Mouse (Mus musculus) CH12.LX (cell line): ENCODE data around the gene Jup. TPM values are rescaled to one million over a fixed set of nuclear protein-coding genes. Genes with fewer than 3 reads are reported as not detected.
"Not testable (repeated sequence)": the region's sequence is repeated elsewhere in the genome, so short reads cannot be mapped to it uniquely, and the experiment has no call there.

Experiments used
- DNase-seq: peaks from one replicate; pipeline ENCODE4 v3.0.0-alpha.2; 2013; ENCODE audit errors: extremely low read depth
- H3K27ac ChIP-seq: 2 replicates; pipeline ENCODE4 v1.5.1; 2012; ENCODE audit warnings: low read depth, mild to moderate bottlenecking, control low read depth, moderate library complexity; ENCODE audit not compliant: insufficient read depth
- H3K27me3 ChIP-seq: replicated peaks from 2 replicates; pipeline ENCODE3; 2012; ENCODE audit warnings: inconsistent platforms
- H3K36me3 ChIP-seq, 2 experiments: replicated peaks in 1 of 2; 2 replicates each; pipeline versions ENCODE3 to v1.6.1; 2012; ENCODE audit warnings: inconsistent platforms in 1 of 2, low read length in 1 of 2, mild to moderate bottlenecking in 1 of 2, mixed read lengths in 1 of 2, moderate library complexity in 1 of 2; ENCODE audit not compliant: control insufficient read depth in 1 of 2, insufficient read depth in 1 of 2
- H3K4me1 ChIP-seq, 2 experiments: 2 replicates each; pipeline ENCODE4 v1.6.1; 2012; ENCODE audit warnings: inconsistent platforms in 1 of 2, moderate library complexity in 1 of 2; ENCODE audit not compliant: insufficient read depth in 2 of 2, control insufficient read depth in 1 of 2
- H3K4me2 ChIP-seq: 2 replicates; pipeline ENCODE4 v1.6.1; 2012; ENCODE audit warnings: low read depth, mild to moderate bottlenecking, control low read depth; ENCODE audit not compliant: poor library complexity, insufficient read depth, severe bottlenecking
- H3K4me3 ChIP-seq, 3 experiments: fragments of 150-350 bp in 1 of 3; sonication (generic) in 1 of 3; replicated peaks in 1 of 3; 2 replicates each; pipeline versions ENCODE3 to v1.5.1; 2011 to 2012; ENCODE audit warnings: low read depth in 2 of 3, low read length in 2 of 3, mild to moderate bottlenecking in 2 of 3, moderate library complexity in 2 of 3, control low read depth in 1 of 3, improper control_type of control experiment in 1 of 3, inconsistent platforms in 1 of 3, mixed read lengths in 1 of 3; ENCODE audit not compliant: poor library complexity in 1 of 3
- H3K79me2 ChIP-seq: replicated peaks from 2 replicates; pipeline ENCODE4 v1.6.1; 2012; ENCODE audit warnings: mild to moderate bottlenecking, moderate library complexity; ENCODE audit not compliant: control insufficient read depth, poor library complexity, insufficient read depth, severe bottlenecking; ENCODE audit errors: extremely low read depth
- H3K9ac ChIP-seq: 2 replicates; pipeline ENCODE4 v1.6.1; 2012; ENCODE audit warnings: low read depth, mild to moderate bottlenecking, control low read depth, moderate library complexity; ENCODE audit not compliant: insufficient read depth
- H3K9me3 ChIP-seq: replicated peaks from 2 replicates; pipeline ENCODE3; 2012; ENCODE audit warnings: low read length, inconsistent platforms, mixed read lengths
- CHD1 ChIP-seq: IDR thresholded peaks from 2 replicates; pipeline ENCODE4 v1.6.1; 2012; ENCODE audit warnings: low read depth, low read length, improper control_type of control experiment, inconsistent platforms
- CHD2 ChIP-seq: IDR thresholded peaks from 2 replicates; pipeline ENCODE4 v1.6.1; 2011; ENCODE audit warnings: low read length, improper control_type of control experiment
- E2F4 ChIP-seq: IDR thresholded peaks from 2 replicates; pipeline ENCODE4 v1.6.1; 2011; ENCODE audit warnings: low read depth, low read length, improper control_type of control experiment; ENCODE audit not compliant: insufficient replicate concordance
- ELF1 ChIP-seq: IDR thresholded peaks from 2 replicates; pipeline ENCODE4 v1.6.1; 2014; ENCODE audit warnings: low read depth, mild to moderate bottlenecking, inconsistent platforms, low read length, improper control_type of control experiment
- EP300 ChIP-seq: IDR thresholded peaks from 2 replicates; pipeline ENCODE4 v1.6.1; 2011; ENCODE audit warnings: low read length, improper control_type of control experiment
- GABPA ChIP-seq: IDR thresholded peaks from 2 replicates; pipeline ENCODE4 v1.6.1; 2012; ENCODE audit warnings: low read depth, low read length, improper control_type of control experiment, inconsistent platforms; ENCODE audit not compliant: insufficient replicate concordance
- IRF4 ChIP-seq: IDR thresholded peaks from 2 replicates; pipeline ENCODE4 v1.6.1; 2014; ENCODE audit warnings: low read depth, mild to moderate bottlenecking, inconsistent platforms, low read length, improper control_type of control experiment
- JUND ChIP-seq: conservative IDR thresholded peaks from 2 replicates; pipeline ENCODE4 v1.6.1; 2011; ENCODE audit warnings: low read depth, low read length, improper control_type of control experiment
- KAT2A ChIP-seq: IDR thresholded peaks from 2 replicates; pipeline ENCODE4 v1.6.1; 2012; ENCODE audit warnings: low read length, improper control_type of control experiment, inconsistent platforms; ENCODE audit not compliant: insufficient replicate concordance
- MAFK ChIP-seq: IDR thresholded peaks from 2 replicates; pipeline ENCODE4 v1.6.1; 2011; ENCODE audit warnings: low read length, improper control_type of control experiment; ENCODE audit not compliant: insufficient replicate concordance
- MAZ ChIP-seq: IDR thresholded peaks from 2 replicates; pipeline ENCODE4 v1.6.1; 2012; ENCODE audit warnings: low read depth, mild to moderate bottlenecking, inconsistent platforms, low read length, improper control_type of control experiment, moderate library complexity
- MXI1 ChIP-seq: IDR thresholded peaks from 2 replicates; pipeline ENCODE4 v1.6.1; 2011; ENCODE audit warnings: mild to moderate bottlenecking, low read depth, low read length, improper control_type of control experiment
- NELFE ChIP-seq: IDR thresholded peaks from 2 replicates; pipeline ENCODE4 v1.6.1; 2011; ENCODE audit warnings: low read depth, low read length, improper control_type of control experiment
- NRF1 ChIP-seq: IDR thresholded peaks from 2 replicates; pipeline ENCODE4 v1.6.1; 2014; ENCODE audit warnings: low read depth, mild to moderate bottlenecking, inconsistent platforms, low read length, improper control_type of control experiment, moderate library complexity
- PAX5 ChIP-seq: IDR thresholded peaks from 2 replicates; pipeline ENCODE4 v1.6.1; 2012; ENCODE audit warnings: low read length, inconsistent platforms, mixed read lengths
- POLR2A ChIP-seq: IDR thresholded peaks from 2 replicates; pipeline ENCODE4 v1.6.1; 2011; ENCODE audit warnings: low read depth, mild to moderate bottlenecking, improper control_type of control experiment, low read length
- POLR2AphosphoS2 ChIP-seq: IDR thresholded peaks from 2 replicates; pipeline ENCODE4 v1.6.1; 2011; ENCODE audit warnings: low read depth, low read length, improper control_type of control experiment
- RAD21 ChIP-seq: IDR thresholded peaks from 2 replicates; pipeline ENCODE4 v1.6.1; 2011; ENCODE audit warnings: low read depth, mild to moderate bottlenecking, low read length, improper control_type of control experiment, moderate library complexity
- SIN3A ChIP-seq: IDR thresholded peaks from 2 replicates; pipeline ENCODE4 v1.6.1; 2012; ENCODE audit warnings: low read length, improper control_type of control experiment, inconsistent platforms
- UBTF ChIP-seq: IDR thresholded peaks from 2 replicates; pipeline ENCODE4 v1.6.1; 2012; ENCODE audit warnings: low read depth, mild to moderate bottlenecking, inconsistent platforms, low read length, improper control_type of control experiment, moderate library complexity
- USF1 ChIP-seq: IDR thresholded peaks from 2 replicates; pipeline ENCODE4 v1.6.1; 2014; ENCODE audit warnings: low read depth, mild to moderate bottlenecking, inconsistent platforms, low read length, improper control_type of control experiment
- USF2 ChIP-seq: conservative IDR thresholded peaks from 2 replicates; pipeline ENCODE4 v1.6.1; 2011; ENCODE audit warnings: low read depth, low read length, improper control_type of control experiment
- ZC3H11A ChIP-seq: IDR thresholded peaks from 2 replicates; pipeline ENCODE4 v1.6.1; 2012; ENCODE audit warnings: low read depth, mild to moderate bottlenecking, inconsistent platforms, low read length, improper control_type of control experiment
- ZKSCAN1 ChIP-seq: IDR thresholded peaks from 2 replicates; pipeline ENCODE4 v1.6.1; 2012; ENCODE audit warnings: low read depth, inconsistent platforms, low read length, improper control_type of control experiment, borderline replicate concordance
- ZMIZ1 ChIP-seq: IDR thresholded peaks from 2 replicates; pipeline ENCODE4 v1.6.1; 2012; ENCODE audit warnings: low read depth, mild to moderate bottlenecking, inconsistent platforms, low read length, improper control_type of control experiment
- ZNF384 ChIP-seq: IDR thresholded peaks from 2 replicates; pipeline ENCODE4 v1.6.1; 2012; ENCODE audit warnings: low read depth, low read length, improper control_type of control experiment, inconsistent platforms
- dilution Hi-C: fragments of 300-500 bp; cut with MboI; formaldehyde crosslinking; loops from 2 replicates; pipeline ENCODE4 v1.14.3; 2020; ENCODE audit warnings: low sequenced_read_pairs; ENCODE audit not compliant: extremely low pct_unique_long_range_greater_than_20kb, extremely low pct_ligation_motif_present
- in situ Hi-C: fragments of 300-500 bp; cut with MboI; formaldehyde crosslinking; loops from 3 replicates; pipeline ENCODE4 v1.14.3; 2019; ENCODE audit warnings: low sequenced_read_pairs, low pct_ligation_motif_present, low pct_unique_long_range_greater_than_20kb, mixed read lengths
- polyA plus RNA-seq: library from polyadenylated mRNA; unstranded; fragments of >175 nt; gene quantifications from 2 replicates; pipeline ENCODE4 v1.2.1, GENCODE M21; 2012; ENCODE audit warnings: low read depth; ENCODE audit not compliant: insufficient read length
- total RNA-seq, 2 experiments: library from RNA; depleted of rRNA; stranded (reverse); fragments of 300-350 nt in 1 of 2; fragments of >200 nt in 1 of 2; gene quantifications; 2 replicates each; pipeline ENCODE4 v1.2.3; 2012 to 2014

The Jup gene
- total and polyA plus RNA-seq, 3 experiments = 0.68 to 1.4 (median 1.1) TPM

GRCm38 (mm10) chr11:100322591-100323258, 74.8 kb downstream of the Jup start:
- peaks cover 20 to 23% of the 10 kb centered on the region in 2 experiments for H3K36me3 ChIP-seq
- peaks cover 19% of the 10 kb centered on the region for H3K79me2 ChIP-seq
- peak overlapping the region in 1 of 3 experiments; percentile 39 for H3K4me3 ChIP-seq
- no peaks in the 10 kb centered on the region for H3K9me3 ChIP-seq
- no peak overlapping the region for H3K27ac ChIP-seq
- dilution Hi-C loops = no loop called here
- H3K27me3 ChIP-seq = no peaks in the 10 kb centered on the region
- no peak for DNase-seq
- TF ChIP-seq IRF4 = no peak
- peak; percentile 20; the same call in 1 of the 2 replicates for TF ChIP-seq POLR2A
- TF ChIP-seq MXI1 = no peak
- TF ChIP-seq ZKSCAN1 = no peak
- no peak for TF ChIP-seq E2F4
- no peak for TF ChIP-seq NRF1
- TF ChIP-seq USF2 = no peak; the same call in 1 of the 2 replicates
- no peak for TF ChIP-seq JUND
- TF ChIP-seq SIN3A = no peak
- no peak for TF ChIP-seq KAT2A
- TF ChIP-seq MAFK = no peak
- peak; percentile 38; the same call in 1 of the 2 replicates for TF ChIP-seq ELF1
- TF ChIP-seq CHD1 = no peak
- TF ChIP-seq ZNF384 = peak; percentile 82
- TF ChIP-seq ZC3H11A = no peak
- TF ChIP-seq UBTF = no peak
- TF ChIP-seq CHD2 = peak; percentile 70; the same call in 1 of the 2 replicates
- no peak for TF ChIP-seq USF1
- TF ChIP-seq EP300 = 0 out of 2 replicates have a peak, but pooled peaks have one; percentile 12
- TF ChIP-seq MAZ = peak; percentile 66; the same call in 1 of the 2 replicates
- peak; percentile 85 for TF ChIP-seq POLR2AphosphoS2
- TF ChIP-seq NELFE = no peak
- no peak for TF ChIP-seq GABPA
- TF ChIP-seq PAX5 = no peak
- no peak for TF ChIP-seq RAD21
- peak; percentile 80 for TF ChIP-seq ZMIZ1
- peaks cover 2 to 19% of the 10 kb centered on the region in 2 experiments; a peak in 2 of 4 replicates for H3K4me1 ChIP-seq
- H3K9ac ChIP-seq = no peak overlapping the region; the same call in 1 of the 2 replicates
- in situ Hi-C loops = no loop called here
- H3K4me2 ChIP-seq = peak overlapping the region; percentile 64; the same call in 1 of the 2 replicates

GRCm38 (mm10) chr11:100321479-100322305, 75.9 kb downstream of the Jup start:
- H3K27me3 ChIP-seq, DNase-seq, dilution Hi-C loops, H3K9me3 ChIP-seq, H3K27ac ChIP-seq, in situ Hi-C loops: not testable (repeated sequence)
- peaks cover 20 to 23% of the 10 kb centered on the region in 2 experiments for H3K36me3 ChIP-seq
- H3K79me2 ChIP-seq = peaks cover 19% of the 10 kb centered on the region
- peaks cover 2 to 16% of the 10 kb centered on the region in 2 experiments; a peak in 2 of 4 replicates for H3K4me1 ChIP-seq
- peak overlapping the region in 2 of 3 experiments; percentile 39 to 81 for H3K4me3 ChIP-seq
- peak overlapping the region; percentile 64 for H3K4me2 ChIP-seq
- peak overlapping the region; percentile 36; the same call in 1 of the 2 replicates for H3K9ac ChIP-seq
